Mouse (Mus musculus) E14TG2a.4 (cell line): ENCODE data around the gene Elmod1.

Experiments used
- H3K27me3 ChIP-seq: 2 replicates; pipeline ENCODE4 v1.6.1; 2014; ENCODE audit warnings: low read length, control low read depth; ENCODE audit not compliant: insufficient read depth
- H3K36me3 ChIP-seq: 2 replicates; pipeline ENCODE4 v1.6.1; 2014; ENCODE audit warnings: low read length, control low read depth; ENCODE audit not compliant: insufficient read depth
- H3K4me1 ChIP-seq: replicated peaks from 2 replicates; pipeline ENCODE4 v1.6.1; 2014; ENCODE audit warnings: low read depth, low read length, control low read depth
- H3K4me3 ChIP-seq: replicated peaks from 2 replicates; pipeline ENCODE4 v1.5.1; 2014; ENCODE audit warnings: mild to moderate bottlenecking, low read length
- H3K9me3 ChIP-seq: 2 replicates; pipeline ENCODE4 v1.6.1; 2014; ENCODE audit warnings: low read length, control low read depth
- CTCF ChIP-seq: conservative IDR thresholded peaks from 2 replicates; pipeline ENCODE4 v1.5.1; 2014; ENCODE audit warnings: low read length
- NANOG ChIP-seq: IDR thresholded peaks from 2 replicates; pipeline ENCODE4 v1.6.1; 2014; ENCODE audit warnings: borderline replicate concordance, low read length, mixed read lengths
- POU5F1 ChIP-seq: IDR thresholded peaks from 2 replicates; pipeline ENCODE4 v1.6.1; 2014; ENCODE audit warnings: low read length, borderline replicate concordance

The Elmod1 gene

GRCm38 (mm10) chr9:53930906-53931305 is 44.2 kb downstream of the Elmod1 start:
- Histone ChIP-seq H3K4me3 (no peak overlapping the region), H3K27me3 (peaks cover 31% of the 10 kb centered on the region), H3K36me3 (no peaks in the 10 kb centered on the region), H3K4me1 (peaks cover 4% of the 10 kb centered on the region), H3K9me3 (peaks cover 9% of the 10 kb centered on the region; the same call in 1 of the 2 replicates)
- TF ChIP-seq POU5F1 (no peak), CTCF (no peak), NANOG (no peak)

DNA sequence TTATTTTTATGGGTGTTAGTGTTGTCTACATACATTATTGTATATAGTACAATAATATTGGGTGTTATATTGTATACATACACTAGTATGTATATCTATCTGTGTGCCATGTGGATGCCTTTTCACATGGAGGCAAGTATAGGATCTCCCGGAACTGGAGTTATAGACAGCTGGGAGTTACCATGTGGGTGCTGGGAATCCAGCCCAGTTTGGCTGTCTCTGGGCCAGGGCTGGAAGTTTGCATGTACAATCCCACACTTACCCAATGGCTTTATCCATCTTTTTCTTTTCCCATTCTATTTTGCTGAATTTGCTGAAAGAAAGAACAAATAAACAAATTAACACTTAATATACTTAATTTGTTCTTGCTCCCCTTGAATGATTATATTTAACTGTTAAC is 54.0 kb downstream of the Elmod1 start:
- H3K4me3 ChIP-seq, result no peak overlapping the region
- H3K36me3 ChIP-seq, result no peaks in the 10 kb centered on the region
- no peaks in the 10 kb centered on the region for H3K9me3 ChIP-seq
- no peaks in the 10 kb centered on the region; the same call in 1 of the 2 replicates for H3K27me3 ChIP-seq
- no peaks in the 10 kb centered on the region for H3K4me1 ChIP-seq
- TF ChIP-seq POU5F1 (no peak), NANOG (no peak), CTCF (no peak)

GRCm38 (mm10) chr9:53915929-53916721 is 59.0 kb downstream of the Elmod1 start:
- TF ChIP-seq POU5F1 (no peak), CTCF (no peak), NANOG (no peak)
- no peaks in the 10 kb centered on the region; the same call in 1 of the 2 replicates for H3K27me3 ChIP-seq
- H3K36me3 ChIP-seq, result no peaks in the 10 kb centered on the region
- no peaks in the 10 kb centered on the region for H3K4me1 ChIP-seq
- peaks cover 3% of the 10 kb centered on the region; the same call in 1 of the 2 replicates for H3K9me3 ChIP-seq
- H3K4me3 ChIP-seq, result no peak overlapping the region

- TF ChIP-seq NANOG, result no peak
- TF ChIP-seq POU5F1, result no peak
- no peak for TF ChIP-seq CTCF
- Histone ChIP-seq H3K4me3 (no peak overlapping the region), H3K27me3 (peaks cover 3% of the 10 kb centered on the region; the same call in 1 of the 2 replicates), H3K36me3 (no peaks in the 10 kb centered on the region), H3K4me1 (no peaks in the 10 kb centered on the region), H3K9me3 (peaks cover 3% of the 10 kb centered on the region; the same call in 1 of the 2 replicates)
Observed at GRCm38 (mm10) chr9:53910823-53911222, 64.3 kb downstream of the Elmod1 start.

GRCm38 (mm10) chr9:53910331-53910730 is 64.8 kb downstream of the Elmod1 start:
- peaks cover 3% of the 10 kb centered on the region; the same call in 1 of the 2 replicates for H3K9me3 ChIP-seq
- no peaks in the 10 kb centered on the region for H3K36me3 ChIP-seq
- no peak overlapping the region for H3K4me3 ChIP-seq
- no peaks in the 10 kb centered on the region for H3K4me1 ChIP-seq
- no peak for TF ChIP-seq NANOG
- no peak for TF ChIP-seq CTCF
- TF ChIP-seq POU5F1, result no peak
- H3K27me3 ChIP-seq, result peaks cover 3% of the 10 kb centered on the region; the same call in 1 of the 2 replicates

GRCm38 (mm10) chr9:53906798-53907197 is 68.3 kb downstream of the Elmod1 start:
- Histone ChIP-seq H3K4me1 (no peaks in the 10 kb centered on the region), H3K4me3 (no peak overlapping the region), H3K36me3 (no peaks in the 10 kb centered on the region), H3K27me3 (peaks cover 3% of the 10 kb centered on the region; the same call in 1 of the 2 replicates), H3K9me3 (peaks cover 8% of the 10 kb centered on the region)
- TF ChIP-seq POU5F1, result no peak

DNA sequence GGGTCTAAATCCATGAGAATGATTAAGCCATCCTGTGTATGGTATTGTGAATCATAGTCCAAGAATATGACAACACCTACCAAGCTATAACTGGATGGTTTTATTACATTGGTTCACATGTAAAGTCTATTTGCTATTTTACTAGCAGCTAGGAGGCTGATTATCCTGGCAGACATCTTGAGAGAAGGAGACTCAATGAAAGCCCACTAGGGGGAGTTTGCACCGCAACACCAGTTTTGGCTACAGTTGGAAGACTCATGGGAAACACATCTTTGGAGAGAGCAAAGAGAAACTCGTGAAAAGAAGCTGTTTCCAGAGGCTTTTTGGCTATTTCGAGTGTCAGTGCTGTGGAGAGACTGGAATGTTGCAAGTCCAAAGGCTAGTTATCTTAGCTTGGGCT is 69.7 kb downstream of the Elmod1 start:
- TF ChIP-seq POU5F1 (no peak), NANOG (no peak), CTCF (peak; percentile 63)
- Histone ChIP-seq H3K27me3 (peaks cover 3% of the 10 kb centered on the region; the same call in 1 of the 2 replicates), H3K9me3 (peaks cover 17% of the 10 kb centered on the region), H3K4me1 (no peaks in the 10 kb centered on the region), H3K36me3 (no peaks in the 10 kb centered on the region), H3K4me3 (no peak overlapping the region)

GRCm38 (mm10) chr9:53903215-53903842 is 71.8 kb downstream of the Elmod1 start:
- Histone ChIP-seq H3K9me3 (peaks cover 17% of the 10 kb centered on the region), H3K27me3 (no peaks in the 10 kb centered on the region)
- no peak for TF ChIP-seq NANOG
- no peak for TF ChIP-seq CTCF
- no peak for TF ChIP-seq POU5F1

More at GRCm38 (mm10) chr9:53903215-53903842, 71.8 kb downstream of the Elmod1 start:
- H3K4me1 ChIP-seq, result no peaks in the 10 kb centered on the region
- no peaks in the 10 kb centered on the region for H3K36me3 ChIP-seq
- H3K4me3 ChIP-seq, result no peak overlapping the region
